Mouse (Mus musculus) kidney, embryonic 16.5 days (tissue): ENCODE data around the gene Gm27021. TPM values are rescaled to one million over a fixed set of nuclear protein-coding genes. Genes with fewer than 3 reads are reported as not detected.

Experiments used
- ATAC-seq: fragments of 200-750 bp; cut with Nextera tagmentation; 2 replicates; pipeline ENCODE4 v1.8.0; 2017; ENCODE audit warnings: moderate TSS enrichment; ENCODE audit not compliant: low FRiP score, low TSS enrichment
- H3K27ac ChIP-seq: fragments of 300-500 bp; sonication (generic); 2 replicates; pipeline ENCODE4 v1.5.1; 2014; ENCODE audit warnings: low read length
- H3K27me3 ChIP-seq: fragments of 300-500 bp; sonication (generic); 2 replicates; pipeline ENCODE4 v1.6.1; 2014; ENCODE audit warnings: low read length, control low read depth, mixed read lengths; ENCODE audit not compliant: insufficient read depth
- H3K36me3 ChIP-seq: fragments of 300-500 bp; sonication (generic); 2 replicates; pipeline ENCODE4 v1.6.1; 2014; ENCODE audit warnings: low read length, control low read depth, mixed read lengths; ENCODE audit not compliant: insufficient read depth
- H3K4me1 ChIP-seq: fragments of 300-500 bp; sonication (generic); 2 replicates; pipeline ENCODE4 v1.6.1; 2014; ENCODE audit warnings: low read length, control low read depth, mixed read lengths; ENCODE audit not compliant: insufficient read depth
- H3K4me2 ChIP-seq: fragments of 300-500 bp; sonication (generic); replicated peaks from 2 replicates; pipeline ENCODE4 v1.6.1; 2014; ENCODE audit warnings: low read depth, low read length
- H3K4me3 ChIP-seq: fragments of 300-500 bp; sonication (generic); 2 replicates; pipeline ENCODE4 v1.5.1; 2014; ENCODE audit warnings: mild to moderate bottlenecking, low read length
- H3K9ac ChIP-seq: fragments of 300-500 bp; sonication (generic); replicated peaks from 2 replicates; pipeline ENCODE4 v1.6.1; 2014; ENCODE audit warnings: low read length
- H3K9me3 ChIP-seq: fragments of 300-500 bp; sonication (generic); 2 replicates; pipeline ENCODE4 v1.6.1; 2016; ENCODE audit warnings: low read length, control low read depth
- WGBS: fragments of 180-500 bp; shearing (Covaris S2); extraction: QIAGEN DNeasy Blood & Tissue Kit; methylation state at CpG from one replicate; pipeline ENCODE4 v1.1.7; 2014; 5-methylcytosine and 5-hydroxymethylcytosine counted together
- polyA plus RNA-seq: library from polyadenylated mRNA; unstranded; fragments of >200 nt; fragmentation: Nextera tagmentation; extraction: Ambion mirVana; gene quantifications from 2 replicates; pipeline ENCODE4 v1.2.1, GENCODE M21; 2015

Gm27021 gene
- polyA plus RNA-seq, 1 experiment from 2014 or later: 4.2 TPM

DNA sequence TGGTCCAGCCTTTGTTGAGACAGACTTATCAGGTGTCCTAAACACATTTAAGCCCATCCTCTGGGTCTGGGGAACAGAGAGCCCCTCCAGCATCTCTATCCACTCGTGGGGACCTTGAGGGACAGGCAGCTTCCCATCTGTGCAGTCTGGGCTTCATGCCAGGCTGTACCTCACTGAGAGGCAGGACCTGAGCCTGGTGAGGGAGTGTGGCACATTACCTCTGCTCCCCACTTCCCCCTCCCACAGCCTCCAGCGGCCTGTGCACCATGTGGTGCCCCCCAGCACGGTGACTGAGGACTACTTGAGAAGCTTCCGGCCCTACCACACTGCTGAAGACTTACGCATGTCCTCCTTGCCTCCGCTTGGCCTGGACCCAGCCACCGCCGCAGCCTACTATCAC is 101.2 kb downstream of the Gm27021 start:
- 85% methylated on average over 8 of the region's 8 CpGs for WGBS
- Histone ChIP-seq H3K4me2 (no peak overlapping the region), H3K9ac (no peak overlapping the region), H3K9me3 (0 out of 2 replicates have a peak, but pooled peaks cover 6% of the 10 kb centered on the region), H3K27ac (no peak overlapping the region), H3K4me3 (no peak overlapping the region), H3K36me3 (peaks cover 50% of the 10 kb centered on the region), H3K27me3 (no peaks in the 10 kb centered on the region), H3K4me1 (peaks cover 42% of the 10 kb centered on the region)
- ATAC-seq: no peak

DNA sequence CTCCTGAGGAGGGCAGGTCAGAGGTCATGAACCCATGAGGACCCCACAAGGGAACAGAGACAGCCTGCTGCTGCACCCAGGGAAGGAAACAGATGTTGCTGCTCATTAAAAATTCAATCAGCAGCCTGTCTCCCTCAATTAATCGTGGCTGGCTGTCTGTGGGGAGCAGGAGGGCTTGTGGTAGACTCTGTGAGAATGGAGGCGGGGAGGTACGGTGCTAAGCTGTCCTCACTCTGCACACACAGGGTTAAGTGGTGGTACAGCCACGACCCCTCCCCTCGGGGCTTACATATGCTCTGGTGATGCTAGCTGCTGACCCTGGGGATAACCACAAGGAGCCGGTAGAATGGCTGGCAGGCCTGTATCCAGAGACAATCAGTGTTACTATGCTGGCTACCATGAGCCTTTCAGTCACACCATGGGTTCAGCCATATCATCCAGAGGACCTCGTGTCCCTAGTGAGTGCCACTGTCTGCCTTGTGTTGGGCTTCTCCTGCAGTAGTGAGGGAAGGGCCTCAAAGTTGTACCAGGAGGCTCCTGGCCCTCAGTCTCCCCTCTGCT is 102.6 kb downstream of the Gm27021 start:
- H3K27me3 ChIP-seq: no peaks in the 10 kb centered on the region
- no peak overlapping the region for H3K4me3 ChIP-seq
- H3K9me3 ChIP-seq: 0 out of 2 replicates have a peak, but pooled peaks cover 6% of the 10 kb centered on the region
- peaks cover 54% of the 10 kb centered on the region for H3K4me1 ChIP-seq
- ATAC-seq: no peak
- H3K9ac ChIP-seq: no peak overlapping the region
- H3K4me2 ChIP-seq: no peak overlapping the region
- WGBS: 35% methylated on average over 7 of the region's 7 CpGs
- peaks cover 37% of the 10 kb centered on the region for H3K36me3 ChIP-seq
- H3K27ac ChIP-seq: no peak overlapping the region

DNA sequence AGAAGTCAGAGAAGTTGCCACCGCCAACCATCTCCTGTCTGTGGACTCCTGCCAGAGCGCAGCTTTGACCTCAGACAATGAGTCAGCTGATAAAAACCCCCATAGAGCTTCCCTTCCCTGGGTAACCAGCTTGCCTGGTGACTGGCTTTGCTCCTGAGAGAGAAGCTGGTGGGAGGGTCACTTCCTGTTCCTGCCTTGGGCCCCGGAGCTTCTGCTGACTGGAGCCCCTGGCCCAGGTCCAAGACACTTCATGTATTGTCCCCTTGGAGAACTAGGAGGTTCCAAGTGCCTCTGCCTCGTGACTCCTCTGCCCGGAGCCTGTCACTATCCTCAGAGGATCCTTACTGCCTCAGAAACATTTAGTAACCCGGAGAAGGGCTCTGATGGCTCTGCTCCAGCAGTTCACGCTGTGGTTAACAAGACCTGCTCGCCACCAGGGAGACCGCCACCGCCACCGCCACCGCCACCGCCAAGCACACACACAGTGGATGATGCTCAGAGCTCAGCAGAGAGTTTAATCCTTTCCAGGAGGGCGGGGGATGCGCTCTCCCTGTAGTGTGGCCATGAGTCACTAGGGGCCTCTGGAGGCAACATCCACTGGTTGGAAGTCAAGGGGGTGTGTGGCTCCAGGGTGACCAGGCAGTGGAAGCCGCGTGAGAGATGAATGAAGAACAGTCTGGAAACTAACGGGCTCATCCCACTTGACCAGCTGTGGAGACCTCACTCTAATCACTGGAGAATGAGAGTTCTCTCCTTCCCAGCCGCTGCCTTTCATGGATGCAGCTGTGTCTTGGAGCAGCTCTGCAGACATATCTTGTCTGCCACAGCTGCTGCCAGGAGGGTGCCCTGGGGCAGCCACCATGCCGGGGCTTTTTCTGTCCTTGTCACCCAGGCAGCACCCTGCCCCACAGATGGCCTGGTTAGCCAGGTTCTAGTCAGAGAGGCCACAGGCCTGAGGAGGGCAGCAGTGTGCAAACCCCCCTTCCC is 103.7 kb downstream of the Gm27021 start:
- Histone ChIP-seq H3K9me3 (0 out of 2 replicates have a peak, but pooled peaks cover 6% of the 10 kb centered on the region), H3K27ac (peak overlapping the region; percentile 75), H3K9ac (no peak overlapping the region), H3K4me1 (peaks cover 65% of the 10 kb centered on the region), H3K4me3 (no peak overlapping the region), H3K4me2 (peak overlapping the region; percentile 11; the same call in 1 of the 2 replicates), H3K27me3 (no peaks in the 10 kb centered on the region), H3K36me3 (peaks cover 29% of the 10 kb centered on the region)
- 22% methylated on average over 20 of the region's 20 CpGs for WGBS
- peak; percentile 49 for ATAC-seq

DNA sequence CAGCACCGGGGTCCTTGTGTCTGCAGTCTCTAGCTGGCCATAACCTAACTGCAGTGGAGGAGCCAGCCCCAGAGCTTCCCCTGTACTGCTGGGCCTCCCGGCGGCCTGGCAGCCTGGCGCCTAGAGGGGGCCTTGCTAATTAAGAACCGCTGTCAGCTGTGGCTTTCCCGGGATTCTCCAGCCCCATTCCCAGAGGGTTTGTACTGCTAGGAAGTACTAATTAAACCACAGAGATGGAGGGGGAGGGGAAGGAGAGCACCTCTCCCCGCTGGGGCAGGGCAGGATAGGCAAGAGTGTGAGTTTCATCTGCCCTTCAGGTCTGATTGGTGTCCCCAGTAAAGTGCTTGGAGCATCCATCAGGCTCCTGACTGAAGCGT is 104.5 kb downstream of the Gm27021 start:
- Histone ChIP-seq H3K27me3 (no peaks in the 10 kb centered on the region), H3K4me2 (no peak overlapping the region), H3K9ac (no peak overlapping the region; the same call in 1 of the 2 replicates), H3K4me1 (peaks cover 70% of the 10 kb centered on the region), H3K36me3 (peaks cover 20% of the 10 kb centered on the region), H3K27ac (peak overlapping the region; percentile 75), H3K4me3 (no peak overlapping the region), H3K9me3 (0 out of 2 replicates have a peak, but pooled peaks cover 6% of the 10 kb centered on the region)
- 12% methylated on average over 8 of the region's 8 CpGs for WGBS
- no peak; the same call in 1 of the 2 replicates for ATAC-seq

DNA sequence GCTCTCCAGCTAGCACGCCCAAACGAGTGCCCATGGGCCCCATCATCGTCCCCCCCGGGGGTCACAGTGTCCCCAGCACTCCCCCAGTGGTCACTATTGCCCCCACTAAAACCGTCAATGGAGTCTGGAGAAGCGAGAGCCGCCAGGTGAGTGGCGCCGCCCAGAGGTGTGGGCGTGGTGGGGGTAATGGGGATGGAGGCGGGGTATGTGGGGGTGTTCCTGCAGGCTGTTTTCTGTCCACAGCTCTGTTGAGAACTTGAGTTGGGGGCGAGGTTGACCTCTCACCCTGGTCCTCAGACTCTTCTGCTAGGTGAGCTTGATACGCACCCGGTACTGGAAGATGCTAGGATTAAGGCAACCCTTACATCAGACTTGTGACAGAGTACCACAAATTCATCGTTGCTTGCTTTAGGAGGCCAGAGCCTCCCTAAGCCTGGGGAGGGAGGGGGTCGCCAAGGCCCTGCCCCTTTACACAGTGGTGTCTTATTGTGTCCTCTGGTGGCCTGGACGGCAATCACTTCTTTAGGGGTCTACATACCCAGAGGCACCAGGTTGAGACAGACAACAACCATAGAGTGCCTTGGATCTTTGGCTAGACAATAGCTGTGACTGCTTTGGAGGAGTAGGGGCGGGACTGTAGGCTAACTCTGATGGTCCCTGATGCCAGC is 105.1 kb downstream of the Gm27021 start:
- Histone ChIP-seq H3K4me1 (peaks cover 71% of the 10 kb centered on the region), H3K9me3 (0 out of 2 replicates have a peak, but pooled peaks cover 1% of the 10 kb centered on the region), H3K4me2 (no peak overlapping the region), H3K36me3 (peaks cover 15% of the 10 kb centered on the region), H3K9ac (no peak overlapping the region), H3K27ac (peak overlapping the region; percentile 75), H3K27me3 (no peaks in the 10 kb centered on the region), H3K4me3 (no peak overlapping the region)
- WGBS: 65% methylated on average over 18 of the region's 18 CpGs
- no peak for ATAC-seq

DNA sequence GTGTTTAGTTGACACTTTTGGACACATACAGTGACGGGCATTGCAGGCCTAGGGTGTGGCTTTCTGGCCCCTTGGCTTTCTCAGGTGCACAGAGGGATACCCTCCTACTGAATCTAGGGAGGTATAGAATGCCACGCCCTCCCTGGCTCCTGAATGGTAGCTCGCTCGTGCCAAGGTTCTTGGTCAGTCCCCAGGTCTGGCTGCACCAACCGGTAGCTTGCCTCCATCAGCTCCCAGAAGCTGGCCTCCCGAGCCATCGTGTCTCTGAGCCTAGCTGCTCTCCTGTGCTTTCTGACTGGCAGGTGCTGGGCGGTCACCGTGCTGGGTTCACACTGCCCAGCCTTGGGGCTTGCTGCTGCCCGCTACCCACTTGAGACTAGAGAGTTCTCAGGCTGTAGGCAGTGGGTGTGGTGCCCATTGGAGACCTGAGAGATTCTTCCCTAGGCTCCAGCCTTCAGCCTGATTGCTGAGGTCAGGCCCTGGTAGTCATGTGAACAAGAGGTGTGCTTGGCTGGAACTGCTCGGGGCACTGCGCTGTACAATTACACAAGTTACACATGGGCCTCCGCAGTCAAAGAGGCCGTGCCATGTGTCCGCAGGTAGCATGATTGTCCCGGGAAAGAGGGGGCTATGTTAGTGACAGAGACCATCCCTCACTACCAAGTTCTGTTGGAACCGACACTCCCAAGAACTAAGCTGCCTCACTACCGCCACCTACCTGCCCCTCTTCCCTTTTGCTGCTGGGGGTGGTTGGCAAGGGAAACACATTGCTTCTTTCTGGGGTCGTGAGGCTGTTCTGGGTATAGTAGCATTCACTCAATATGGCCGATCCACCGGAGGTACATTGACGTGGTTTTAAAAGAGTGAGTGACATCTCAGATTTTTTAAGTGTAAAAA is 106.1 kb downstream of the Gm27021 start:
- H3K4me3 ChIP-seq: no peak overlapping the region
- peaks cover 5% of the 10 kb centered on the region; the same call in 1 of the 2 replicates for H3K36me3 ChIP-seq
- no peak overlapping the region for H3K27ac ChIP-seq
- no peak for ATAC-seq
- 81% methylated on average over 22 of the region's 22 CpGs for WGBS
- H3K4me1 ChIP-seq: peaks cover 81% of the 10 kb centered on the region
- no peak overlapping the region for H3K4me2 ChIP-seq
- H3K27me3 ChIP-seq: no peaks in the 10 kb centered on the region
- no peak overlapping the region for H3K9ac ChIP-seq
- no peaks in the 10 kb centered on the region for H3K9me3 ChIP-seq

DNA sequence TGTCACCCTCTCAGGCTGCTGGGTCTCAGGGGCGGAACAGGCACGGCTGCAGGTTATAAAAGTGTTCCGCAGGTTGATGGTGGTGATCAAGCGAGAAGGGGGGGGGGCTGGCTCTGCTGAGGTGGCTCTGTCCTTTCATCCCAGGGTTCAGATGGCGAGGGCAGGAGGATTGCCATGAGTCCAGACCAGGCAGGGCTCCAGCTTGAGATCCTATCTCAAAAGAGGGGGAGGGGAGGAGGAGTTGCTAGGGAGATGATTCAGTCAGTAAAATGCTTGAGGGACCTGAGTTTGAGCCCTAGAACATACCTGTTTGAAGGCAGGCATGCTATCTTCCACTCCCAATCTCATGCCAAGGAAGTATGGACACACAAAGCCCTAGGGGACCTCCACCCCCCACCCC is 107.3 kb downstream of the Gm27021 start:
- Histone ChIP-seq H3K27ac (no peak overlapping the region), H3K9me3 (no peaks in the 10 kb centered on the region), H3K4me3 (no peak overlapping the region), H3K27me3 (no peaks in the 10 kb centered on the region), H3K9ac (0 out of 2 replicates have a peak overlapping the region, but pooled peaks have one; percentile 15), H3K4me2 (no peak overlapping the region), H3K4me1 (peaks cover 90% of the 10 kb centered on the region), H3K36me3 (no peaks in the 10 kb centered on the region)
- ATAC-seq: no peak
- WGBS: 72% methylated on average over 5 of the region's 5 CpGs

DNA sequence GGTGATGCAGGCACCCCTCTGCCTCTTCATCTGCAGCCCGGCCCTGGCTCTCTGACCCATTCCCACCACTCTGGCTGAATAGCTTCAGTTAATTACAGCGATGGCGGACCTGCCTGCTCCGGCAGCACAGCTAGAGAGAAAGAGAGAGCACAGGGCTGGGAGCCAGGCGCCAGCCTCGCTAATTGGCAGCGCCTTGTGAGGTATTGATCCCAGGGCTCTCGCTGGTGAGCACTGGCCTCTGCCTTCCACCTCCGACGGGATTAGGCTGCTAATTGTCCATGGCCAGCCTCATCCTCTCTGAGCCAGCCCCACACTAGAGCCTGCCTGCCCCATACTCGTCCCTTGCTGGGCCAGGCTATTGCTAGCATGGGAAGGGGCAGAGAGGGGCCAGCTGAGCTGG is 108.2 kb downstream of the Gm27021 start:
- no peak for ATAC-seq
- H3K4me3 ChIP-seq: no peak overlapping the region
- H3K27me3 ChIP-seq: no peaks in the 10 kb centered on the region
- H3K4me2 ChIP-seq: no peak overlapping the region
- H3K27ac ChIP-seq: no peak overlapping the region
- 43% methylated on average over 11 of the region's 11 CpGs for WGBS
- H3K4me1 ChIP-seq: peaks cover 84% of the 10 kb centered on the region
- H3K36me3 ChIP-seq: peaks cover 2% of the 10 kb centered on the region; the same call in 1 of the 2 replicates
- H3K9ac ChIP-seq: 0 out of 2 replicates have a peak overlapping the region, but pooled peaks have one; percentile 15
- no peaks in the 10 kb centered on the region for H3K9me3 ChIP-seq
